Comparison of ENCODE assay signal across 25 mouse cellular contexts in genomic region chr1:33556638-33557037, GRCm38 (mm10).
A peak's percentile ranks its signal among the peaks of the same experiment; 100 is the strongest.
DNase-seq lines count a peak whose midpoint lies in the region; ATAC-seq and TF ChIP-seq lines count a peak whose summit lies in the region.
"Had no signal": no experiment of that assay in that cellular context is flagged by ENCODE, and none has a peak within 500 bp of the region (broad histone marks: within the 10 kb centered on the region; RNA-seq: fewer than 3 reads in every experiment).

No protein-coding gene starts in this region.

- no peak for TF ChIP-seq CTCF in MEL (IDR thresholded peaks at IDR 0.05 in 2 of 3, conservative IDR thresholded peaks at IDR 0.05 in 1 of 3; ENCODE audit: control insufficient read depth in 1 of 3, insufficient read depth in 1 of 3, low read depth in 2 of 3, low read length in 3 of 3, poor library complexity in 1 of 3, severe bottlenecking in 1 of 3)

- no peak overlapping the region for H3K27ac ChIP-seq in forebrain, embryonic 10.5 days
- no peak overlapping the region for H3K27ac ChIP-seq in forebrain, embryonic 11.5 days (ENCODE audit: low read depth, low read length)
- H3K27ac ChIP-seq in MEL (ENCODE audit: control insufficient read depth, low read depth, low read length), result no peak overlapping the region
- H3K27ac ChIP-seq: embryonic facial prominence, embryonic 13.5 days; embryonic facial prominence, embryonic 15.5 days; forebrain, embryonic 13.5 days; forebrain, embryonic 15.5 days had no signal

- no peak for TF ChIP-seq RAD21 in MEL (IDR thresholded peaks at IDR 0.05; ENCODE audit: low read depth, low read length)

- no peaks in the 10 kb centered on the region; the same call in 1 of the 2 replicates for H3K79me2 ChIP-seq in MEL (ENCODE audit: control insufficient read depth, insufficient read depth, low read length, poor library complexity)

- TF ChIP-seq EP300 in MEL (IDR thresholded peaks at IDR 0.05; ENCODE audit: low read depth in 1 of 2, low read length in 2 of 2), result peak in 1 of 2 experiments; percentile 21; a peak in 1 of 4 replicates

- peak; percentile 9 for DNase-seq in forebrain, embryonic 10.5 days (ENCODE audit: extremely low spot score, low spot score)
- no peak for DNase-seq in forebrain, embryonic 11.5 days (ENCODE audit: low spot score)
- DNase-seq in MEL (ENCODE audit: low read depth, low spot score), result no peak
- DNase-seq in fat pad, adult 2 months (ENCODE audit: extremely low read depth, low read depth, low spot score), result peak; percentile 54
- no peak for DNase-seq in right cerebral cortex, postnatal 10 days (ENCODE audit: low spot score in 2 of 2)
- no peak for DNase-seq in ovary, adult 18-20 months (ENCODE audit: low spot score)
- no peak for DNase-seq in embryo, embryonic 10 days (ENCODE audit: low spot score)
- DNase-seq: adrenal gland, adult 8-10 months; adrenal gland, postnatal 14 days; adrenal gland, postnatal 36 days; cerebellum, adult 11-12 months; cerebellum, adult 2 months; cerebellum, adult 9-10 months; cerebellum, postnatal 10 days; cerebellum, postnatal 25 days; embryo, embryonic 11 days; forebrain, postnatal 0 days had no signal

- H3K36me3 ChIP-seq in forebrain, embryonic 10.5 days (replicated peaks), result no peaks in the 10 kb centered on the region
- H3K36me3 ChIP-seq in forebrain, embryonic 11.5 days (ENCODE audit: control insufficient read depth, insufficient read depth, low read length), result no peaks in the 10 kb centered on the region
- H3K36me3 ChIP-seq in MEL (ENCODE audit: control insufficient read depth in 1 of 2, insufficient read depth in 2 of 2, low read length in 2 of 2), result peaks cover 0 to 7% of the 10 kb centered on the region in 2 experiments; a peak in 2 of 4 replicates
- H3K36me3 ChIP-seq: embryonic facial prominence, embryonic 13.5 days; embryonic facial prominence, embryonic 15.5 days; forebrain, embryonic 15.5 days had no signal

- H3K9me3 ChIP-seq in forebrain, embryonic 10.5 days, result no peaks in the 10 kb centered on the region
- no peaks in the 10 kb centered on the region for H3K9me3 ChIP-seq in forebrain, embryonic 11.5 days (ENCODE audit: control insufficient read depth, low read length)
- no peaks in the 10 kb centered on the region for H3K9me3 ChIP-seq in MEL (replicated peaks; ENCODE audit: insufficient read depth, low read length)
- H3K9me3 ChIP-seq: embryonic facial prominence, embryonic 13.5 days; embryonic facial prominence, embryonic 15.5 days; forebrain, embryonic 13.5 days; forebrain, embryonic 15.5 days; G1E had no signal

- ATAC-seq in forebrain, embryonic 11.5 days (replicated peaks; ENCODE audit: low FRiP score), result no peak
- ATAC-seq: activated CD4-positive, CD25-positive, alpha-beta regulatory T cell, adult 4 months; forebrain, embryonic 13.5 days; forebrain, embryonic 15.5 days; forebrain, postnatal 0 days; Patski had no signal

- no peak overlapping the region for H3K9ac ChIP-seq in forebrain, embryonic 11.5 days (ENCODE audit: low read length)
- H3K9ac ChIP-seq in MEL (ENCODE audit: control insufficient read depth, low read depth, low read length, poor library complexity, severe bottlenecking), result no peak overlapping the region
- H3K9ac ChIP-seq: embryonic facial prominence, embryonic 13.5 days; embryonic facial prominence, embryonic 15.5 days; forebrain, embryonic 13.5 days; forebrain, embryonic 15.5 days; forebrain, postnatal 0 days had no signal

- no peaks in the 10 kb centered on the region for H3K4me1 ChIP-seq in forebrain, embryonic 10.5 days
- no peaks in the 10 kb centered on the region for H3K4me1 ChIP-seq in forebrain, embryonic 11.5 days (replicated peaks; ENCODE audit: control insufficient read depth, insufficient read depth, low read length)
- peaks cover 4 to 6% of the 10 kb centered on the region in 2 experiments; a peak in 3 of 4 replicates for H3K4me1 ChIP-seq in MEL (ENCODE audit: control insufficient read depth in 1 of 2, insufficient read depth in 2 of 2, low read length in 2 of 2)
- H3K4me1 ChIP-seq: embryonic facial prominence, embryonic 13.5 days; embryonic facial prominence, embryonic 15.5 days; forebrain, embryonic 13.5 days; forebrain, embryonic 15.5 days had no signal

- H3K27me3 ChIP-seq in forebrain, embryonic 10.5 days (ENCODE audit: poor library complexity, severe bottlenecking), result no peaks in the 10 kb centered on the region
- H3K27me3 ChIP-seq in forebrain, embryonic 11.5 days (ENCODE audit: control insufficient read depth, insufficient read depth, low read length), result no peaks in the 10 kb centered on the region
- no peaks in the 10 kb centered on the region for H3K27me3 ChIP-seq in MEL (ENCODE audit: control insufficient read depth in 1 of 2, insufficient read depth in 2 of 2, low read length in 2 of 2)
- H3K27me3 ChIP-seq: embryonic facial prominence, embryonic 13.5 days; embryonic facial prominence, embryonic 15.5 days; forebrain, embryonic 13.5 days; forebrain, embryonic 15.5 days; Patski had no signal

- no peak overlapping the region for H3K4me2 ChIP-seq in forebrain, embryonic 11.5 days (ENCODE audit: low read depth, low read length, severe bottlenecking)
- H3K4me2 ChIP-seq: embryonic facial prominence, embryonic 13.5 days; embryonic facial prominence, embryonic 15.5 days; forebrain, embryonic 13.5 days; forebrain, embryonic 15.5 days had no signal

- no peak overlapping the region for H3K4me3 ChIP-seq in forebrain, embryonic 10.5 days
- no peak overlapping the region for H3K4me3 ChIP-seq in forebrain, embryonic 11.5 days (ENCODE audit: low read depth, low read length)
- no peak overlapping the region for H3K4me3 ChIP-seq in MEL (ENCODE audit: control insufficient read depth in 1 of 2, insufficient read depth in 1 of 2, low read depth in 2 of 2, low read length in 2 of 2)
- H3K4me3 ChIP-seq: embryonic facial prominence, embryonic 13.5 days; embryonic facial prominence, embryonic 15.5 days; erythroblast, embryonic 14.5 days; forebrain, embryonic 13.5 days; forebrain, embryonic 15.5 days had no signal

- WGBS in forebrain, embryonic 10.5 days, result 88% methylated on average over 4 of the region's 4 CpGs
- WGBS in forebrain, embryonic 11.5 days, result 90% methylated on average over 4 of the region's 4 CpGs

- no peak for TF ChIP-seq POLR2A in MEL (IDR thresholded peaks at IDR 0.05; ENCODE audit: control insufficient read depth in 1 of 2, insufficient read depth in 1 of 2, low read depth in 1 of 2, low read length in 2 of 2, poor library complexity in 1 of 2)

TF ChIP-seq in MEL, 35 proteins besides CTCF, POLR2A, EP300 and RAD21:
- TF ChIP-seq GATA1 (IDR thresholded peaks at IDR 0.05; ENCODE audit: low read depth, low read length), result peak; percentile 72
- no peak for TF ChIP-seq NRF1 (IDR thresholded peaks at IDR 0.05; ENCODE audit: insufficient read depth, low read depth, low read length, poor library complexity, severe bottlenecking)
- TF ChIP-seq UBTF (IDR thresholded peaks at IDR 0.05; ENCODE audit: borderline replicate concordance, insufficient read depth, low read depth, low read length), result no peak
- TF ChIP-seq RCOR1 (IDR thresholded peaks at IDR 0.05; ENCODE audit: low read depth, low read length), result peak; percentile 53; the same call in 1 of the 2 replicates
- TF ChIP-seq POLR2AphosphoS5 (IDR thresholded peaks at IDR 0.05; ENCODE audit: borderline replicate concordance, low read depth, low read length), result no peak

Comparison
In these comparisons a context has a peak if more than half of its experiments do, and no peak if none do; other contexts are left out.
1. DNase-seq: peak in forebrain, embryonic 10.5 days (single experiment) and fat pad, adult 2 months (single experiment); none in forebrain, embryonic 11.5 days (single experiment), MEL (single experiment), right cerebral cortex, postnatal 10 days (0 of 2), ovary, adult 18-20 months (single experiment) and embryo, embryonic 10 days (single experiment).